Mouse (Mus musculus) heart, postnatal 0 days (tissue): Measurements from ENCODE around the gene Mthfsd. TPM values are rescaled to one million over a fixed set of nuclear protein-coding genes. Genes with fewer than 3 reads are reported as not detected.

Experiments used
- ATAC-seq: fragments of 200-750 bp; cut with Nextera tagmentation; 2 replicates; pipeline ENCODE4 v1.8.0; 2017; ENCODE audit warnings: low read depth, moderate number of reproducible peaks, moderate library complexity; ENCODE audit not compliant: insufficient read depth
- DNase-seq: peaks from one replicate; pipeline ENCODE4 v3.0.0-alpha.2; 2016; ENCODE audit warnings: low spot score
- H3K27ac ChIP-seq: fragments of 300-500 bp; sonication (generic); 2 replicates; pipeline ENCODE4 v1.5.1; 2014; ENCODE audit warnings: low read depth, mild to moderate bottlenecking
- H3K27me3 ChIP-seq: fragments of 300-500 bp; sonication (generic); 2 replicates; pipeline ENCODE4 v1.6.1; 2014; ENCODE audit warnings: low read length, mixed read lengths; ENCODE audit not compliant: control insufficient read depth, insufficient read depth
- H3K36me3 ChIP-seq: fragments of 300-500 bp; sonication (generic); replicated peaks from 2 replicates; pipeline ENCODE4 v1.6.1; 2014; ENCODE audit warnings: low read length, mixed read lengths; ENCODE audit not compliant: control insufficient read depth, insufficient read depth
- H3K4me1 ChIP-seq: fragments of 300-500 bp; sonication (generic); 2 replicates; pipeline ENCODE4 v1.6.1; 2014; ENCODE audit warnings: antibody characterized with exemption; ENCODE audit not compliant: control insufficient read depth, insufficient read depth
- H3K4me2 ChIP-seq: fragments of 300-500 bp; sonication (generic); 2 replicates; pipeline ENCODE4 v1.6.1; 2014; ENCODE audit warnings: low read depth, mild to moderate bottlenecking, low read length, moderate library complexity
- H3K4me3 ChIP-seq: fragments of 300-500 bp; sonication (generic); 2 replicates; pipeline ENCODE4 v1.5.1; 2014; ENCODE audit warnings: low read depth, low read length
- H3K9ac ChIP-seq: fragments of 300-500 bp; sonication (generic); replicated peaks from 2 replicates; pipeline ENCODE4 v1.6.1; 2014; ENCODE audit warnings: low read depth, low read length, mixed read lengths
- H3K9me3 ChIP-seq: fragments of 300-500 bp; sonication (generic); replicated peaks from 2 replicates; pipeline ENCODE4 v1.6.1; 2016; ENCODE audit warnings: low read length; ENCODE audit not compliant: control insufficient read depth
- CTCF ChIP-seq: IDR thresholded peaks from 2 replicates; pipeline ENCODE4 v1.5.1; 2016; ENCODE audit warnings: antibody characterized with exemption, control low read depth, low read depth
- EP300 ChIP-seq: IDR thresholded peaks from 2 replicates; pipeline ENCODE4 v1.6.1; 2016; ENCODE audit warnings: antibody characterized with exemption, low read depth
- WGBS: fragments of 180-500 bp; shearing (Covaris S2); extraction: QIAGEN DNeasy Blood & Tissue Kit; methylation state at CpG from one replicate; pipeline ENCODE4 v1.1.7; 2014; 5-methylcytosine and 5-hydroxymethylcytosine counted together
- polyA plus RNA-seq: library from polyadenylated mRNA; unstranded; fragments of >200 nt; fragmentation: Nextera tagmentation; extraction: Ambion mirVana; gene quantifications from 2 replicates; pipeline ENCODE4 v1.2.1, GENCODE M21; 2015
- total RNA-seq: library from RNA; depleted of rRNA; stranded (reverse); fragments of >200 nt; gene quantifications from 2 replicates; pipeline ENCODE4 v1.2.3, GENCODE M21; 2014; ENCODE audit warnings: low replicate concordance

Gene Mthfsd
- total and polyA plus RNA-seq, 2 experiments from 2014 or later = 22.7 to 26.8 TPM

DNA sequence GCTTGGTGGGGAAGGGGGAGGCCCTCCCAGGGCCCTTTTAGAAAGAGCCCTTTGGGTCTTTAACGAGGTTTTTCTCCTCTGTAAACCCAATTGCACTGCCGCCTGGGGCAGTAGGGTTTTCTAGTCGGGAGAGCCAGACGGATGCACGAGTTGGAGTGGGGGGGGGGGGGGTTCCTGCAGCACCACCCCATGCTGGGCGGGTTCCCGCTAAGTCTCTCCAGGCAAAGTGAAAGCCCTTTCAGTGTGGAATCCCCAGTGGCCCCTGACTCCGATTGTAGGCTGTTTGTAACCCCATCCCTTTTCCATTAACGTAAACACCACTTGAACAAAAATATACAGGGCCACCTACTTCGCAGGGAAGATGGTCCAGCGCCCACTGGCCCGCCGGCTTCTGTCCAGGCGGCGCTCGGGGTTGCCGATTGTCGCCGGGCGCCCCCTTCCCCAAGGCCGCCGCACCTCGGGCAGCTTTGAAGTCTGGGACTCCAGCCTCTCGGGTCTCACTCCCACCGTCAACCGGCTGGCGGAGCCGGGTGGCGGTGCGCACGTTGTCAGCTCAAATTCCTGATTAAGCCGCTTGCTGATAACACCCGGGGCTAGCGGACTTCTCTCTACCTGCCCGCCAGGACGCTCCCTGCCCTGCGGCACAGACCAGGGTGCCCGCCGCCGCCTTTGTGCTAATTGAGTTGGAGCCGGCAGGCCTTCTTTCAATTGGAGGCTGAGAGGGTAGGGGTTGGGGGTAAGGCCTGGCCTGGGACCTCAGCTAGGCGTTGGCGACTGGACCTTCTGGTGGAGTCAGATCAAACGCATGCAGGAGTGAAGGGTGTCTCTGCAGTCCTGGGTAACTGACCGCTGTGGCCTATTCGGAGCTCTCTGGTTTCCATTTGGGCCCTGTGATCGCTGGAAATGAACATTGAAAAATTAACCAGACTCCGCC, 34.8 kb downstream of the Mthfsd start:
- no peak overlapping the region for H3K27ac ChIP-seq
- ATAC-seq (no peak), DNase-seq (no peak)
- H3K9ac ChIP-seq = no peak overlapping the region
- TF ChIP-seq CTCF (no peak), EP300 (no peak)
- peaks cover 98% of the 10 kb centered on the region for H3K27me3 ChIP-seq
- H3K4me1 ChIP-seq = peaks cover 5% of the 10 kb centered on the region; the same call in 1 of the 2 replicates
- no peaks in the 10 kb centered on the region for H3K9me3 ChIP-seq
- 2% methylated on average over 48 of the region's 48 CpGs for WGBS
- peak overlapping the region; percentile 51 for H3K4me2 ChIP-seq
- H3K4me3 ChIP-seq = peak overlapping the region; percentile 37
- no peaks in the 10 kb centered on the region for H3K36me3 ChIP-seq

DNA sequence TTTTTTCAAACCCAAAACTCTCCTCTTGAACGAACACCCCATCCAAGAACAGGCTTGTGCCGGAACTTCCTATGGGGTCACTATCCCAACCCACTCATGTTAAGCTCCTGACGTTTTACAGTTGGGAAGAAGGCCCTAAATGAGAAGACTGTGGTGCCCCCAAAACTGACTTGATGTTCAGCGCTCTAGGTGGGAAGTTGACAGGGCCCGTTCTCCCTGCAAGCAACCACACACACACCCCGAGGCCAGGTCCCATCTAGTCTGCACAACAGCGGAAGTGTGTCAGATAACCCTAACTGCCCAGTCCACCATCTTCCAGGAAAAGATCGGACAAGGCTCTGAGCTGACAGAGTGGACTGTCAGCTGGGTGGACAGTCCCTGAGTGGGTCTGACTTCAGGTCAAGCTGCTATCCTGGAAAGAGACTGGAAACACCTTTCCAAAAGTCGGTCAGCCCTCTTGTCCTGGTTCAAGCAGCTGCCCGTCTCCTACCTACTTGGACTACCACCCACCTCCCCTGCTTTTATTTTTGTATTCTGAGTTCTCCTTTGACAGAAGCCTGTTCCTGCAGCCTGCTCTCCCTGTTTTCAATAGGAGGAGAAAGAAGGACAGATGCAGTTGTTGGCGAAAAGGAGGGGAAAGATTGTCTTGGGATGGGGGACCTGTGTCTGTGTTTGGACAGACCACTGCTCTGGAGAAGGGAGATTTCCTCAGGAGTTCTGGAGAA, 35.6 kb downstream of the Mthfsd start:
- Histone ChIP-seq H3K4me2 (no peak overlapping the region), H3K9ac (no peak overlapping the region), H3K4me3 (0 out of 2 replicates have a peak overlapping the region, but pooled peaks have one; percentile 37), H3K27me3 (peaks cover 94% of the 10 kb centered on the region), H3K4me1 (peaks cover 5% of the 10 kb centered on the region; the same call in 1 of the 2 replicates), H3K27ac (no peak overlapping the region), H3K9me3 (no peaks in the 10 kb centered on the region), H3K36me3 (no peaks in the 10 kb centered on the region)
- DNase-seq (no peak), ATAC-seq (no peak)
- TF ChIP-seq CTCF (no peak), EP300 (no peak)
- WGBS = 17% methylated on average over 11 of the region's 11 CpGs

DNA sequence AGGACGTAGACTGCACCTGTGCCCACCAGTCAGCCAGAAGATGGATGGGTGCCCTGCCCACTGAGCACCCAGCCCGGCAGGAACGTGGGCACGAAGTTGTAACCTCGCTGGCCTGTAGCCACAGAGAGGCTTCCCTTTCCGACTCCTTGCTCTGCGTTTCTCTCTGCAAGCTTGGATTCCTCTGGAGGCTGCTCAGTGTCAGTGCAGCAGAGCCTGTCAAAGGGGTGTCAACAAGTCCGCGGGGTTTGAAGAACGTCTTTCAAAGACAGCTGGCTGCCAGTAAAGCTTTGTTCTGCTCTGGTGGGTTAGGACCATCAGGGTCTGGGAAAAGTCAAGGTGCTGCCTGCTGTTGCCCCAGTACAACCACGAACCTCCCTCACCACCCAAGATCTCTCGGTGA, 36.7 kb downstream of the Mthfsd start:
- Histone ChIP-seq H3K9ac (no peak overlapping the region), H3K4me3 (no peak overlapping the region)

DNA sequence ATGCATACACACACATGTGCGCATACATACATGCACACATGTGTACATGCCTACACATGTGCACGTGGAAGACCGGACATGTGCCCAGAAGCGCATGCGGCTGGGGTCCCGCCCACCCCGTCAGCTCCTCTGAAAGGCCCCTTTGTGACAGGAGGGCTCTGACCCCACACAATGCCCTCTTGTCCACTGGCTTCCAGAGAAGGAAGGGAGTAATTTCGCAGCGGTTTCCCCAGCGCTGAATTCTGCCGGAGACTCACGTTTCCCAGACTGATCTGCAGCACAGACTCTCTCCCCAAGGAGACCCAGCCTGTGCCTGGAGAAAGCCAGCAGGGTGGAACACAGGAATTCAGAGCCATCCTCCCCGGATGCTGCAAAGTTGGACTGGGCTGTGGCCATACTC, 44.5 kb downstream of the Mthfsd start:
- H3K9ac ChIP-seq = no peak overlapping the region
- WGBS = 65% methylated on average over 13 of the region's 13 CpGs
- H3K27me3 ChIP-seq = peaks cover 22% of the 10 kb centered on the region

More for the DNA sequence above, 36.7 kb downstream of the Mthfsd start:
- no peak overlapping the region for H3K4me2 ChIP-seq
- H3K27ac ChIP-seq = no peak overlapping the region
- H3K9me3 ChIP-seq = no peaks in the 10 kb centered on the region
- ATAC-seq (peak; percentile 33; the same call in 1 of the 2 replicates), DNase-seq (no peak)
- H3K4me1 ChIP-seq = peaks cover 5% of the 10 kb centered on the region; the same call in 1 of the 2 replicates
- WGBS = 5% methylated on average over 12 of the region's 12 CpGs
- H3K27me3 ChIP-seq = peaks cover 83% of the 10 kb centered on the region
- no peak for TF ChIP-seq EP300
- TF ChIP-seq CTCF = peak; percentile 35; the same call in 1 of the 2 replicates
- no peaks in the 10 kb centered on the region for H3K36me3 ChIP-seq

DNA sequence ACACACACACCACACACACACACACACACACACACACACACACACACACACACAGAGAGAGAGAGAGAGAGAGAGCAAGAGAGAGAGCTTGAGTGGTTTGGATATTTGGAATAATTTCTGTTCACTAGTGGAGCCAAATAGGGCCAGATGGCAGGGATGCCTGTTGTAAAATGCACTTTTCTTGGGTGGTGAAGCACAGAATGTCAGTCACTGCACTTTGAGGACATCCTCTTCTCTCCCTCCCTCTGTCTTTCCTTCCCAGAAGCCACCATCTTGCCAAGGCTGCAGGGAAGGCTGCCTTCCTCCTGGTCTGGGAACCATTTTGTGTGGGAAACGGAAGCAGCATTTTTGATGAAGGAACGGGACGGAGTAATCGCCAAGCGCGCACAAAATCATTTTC, 45.7 kb downstream of the Mthfsd start:
- DNase-seq (no peak), ATAC-seq (no peak)
- Histone ChIP-seq H3K9ac (no peak overlapping the region), H3K4me2 (no peak overlapping the region), H3K9me3 (0 out of 2 replicates have a peak, but pooled peaks cover 4% of the 10 kb centered on the region), H3K4me1 (no peaks in the 10 kb centered on the region), H3K27ac (no peak overlapping the region), H3K4me3 (no peak overlapping the region), H3K27me3 (peaks cover 24% of the 10 kb centered on the region), H3K36me3 (no peaks in the 10 kb centered on the region)
- no peak for TF ChIP-seq EP300
- TF ChIP-seq CTCF = no peak
- 88% methylated on average over 6 of the region's 6 CpGs for WGBS

More for the DNA sequence above, 44.5 kb downstream of the Mthfsd start:
- Histone ChIP-seq H3K9me3 (0 out of 2 replicates have a peak, but pooled peaks cover 4% of the 10 kb centered on the region), H3K4me1 (no peaks in the 10 kb centered on the region), H3K4me3 (no peak overlapping the region), H3K36me3 (no peaks in the 10 kb centered on the region), H3K27ac (no peak overlapping the region), H3K4me2 (no peak overlapping the region)
- DNase-seq = no peak
- ATAC-seq = no peak
- no peak for TF ChIP-seq CTCF
